Mouse (Mus musculus) R1 (cell line): ENCODE results near the gene Spcs2.

Source experiments
- DNase-seq: peaks from one replicate; pipeline ENCODE4 v3.0.0-alpha.2; 2018; ENCODE audit warnings: low read depth, low spot score

Gene Spcs2

GRCm38 (mm10) chr7:99863362-99863761, at the start of gene Spcs2:
TSS of gene Spcs2 (minus strand) at chr7:99863462.
- no peak for DNase-seq

- DNase-seq = no peak
Observed at GRCm38 (mm10) chr7:99911038-99911437, 47.8 kb upstream of the Spcs2 start.

GRCm38 (mm10) chr7:99907463-99907862, 44.2 kb upstream of the Spcs2 start:
- DNase-seq = no peak

GRCm38 (mm10) chr7:99906346-99906745, 43.1 kb upstream of the Spcs2 start:
- no peak for DNase-seq

- DNase-seq = no peak
Observed at GRCm38 (mm10) chr7:99904421-99905005, 41.3 kb upstream of the Spcs2 start.

GRCm38 (mm10) chr7:99902918-99903665, 39.8 kb upstream of the Spcs2 start:
- peak; percentile 20 for DNase-seq

GRCm38 (mm10) chr7:99902208-99902607, 38.9 kb upstream of the Spcs2 start:
- no peak for DNase-seq

GRCm38 (mm10) chr7:99896905-99897304, 33.6 kb upstream of the Spcs2 start:
- DNase-seq = no peak

- no peak for DNase-seq
Observed at GRCm38 (mm10) chr7:99894478-99894877, 31.2 kb upstream of the Spcs2 start.

- DNase-seq = no peak
Observed at GRCm38 (mm10) chr7:99893967-99894366, 30.7 kb upstream of the Spcs2 start.

- no peak for DNase-seq
Observed at GRCm38 (mm10) chr7:99892351-99892750, 29.1 kb upstream of the Spcs2 start.

- DNase-seq = no peak
Observed at GRCm38 (mm10) chr7:99891471-99891870, 28.2 kb upstream of the Spcs2 start.

- no peak for DNase-seq
Observed at GRCm38 (mm10) chr7:99890168-99890755, 27.0 kb upstream of the Spcs2 start.

GRCm38 (mm10) chr7:99889175-99889880, 26.1 kb upstream of the Spcs2 start:
- no peak for DNase-seq

GRCm38 (mm10) chr7:99887743-99888142, 24.5 kb upstream of the Spcs2 start:
- DNase-seq = no peak

- no peak for DNase-seq
Observed at GRCm38 (mm10) chr7:99887230-99887735, 24.0 kb upstream of the Spcs2 start.

GRCm38 (mm10) chr7:99878254-99878653, 15.0 kb upstream of the Spcs2 start:
- DNase-seq = no peak

- DNase-seq = peak; percentile 76
Observed at GRCm38 (mm10) chr7:99876345-99876744, 13.1 kb upstream of the Spcs2 start.

GRCm38 (mm10) chr7:99875891-99876290, 12.6 kb upstream of the Spcs2 start:
- no peak for DNase-seq

- no peak for DNase-seq
Observed at GRCm38 (mm10) chr7:99873965-99874364, 10.7 kb upstream of the Spcs2 start.

GRCm38 (mm10) chr7:99869296-99869695, 6.0 kb upstream of the Spcs2 start:
- no peak for DNase-seq

GRCm38 (mm10) chr7:99865219-99865618, 2.0 kb upstream of the Spcs2 start:
- DNase-seq = no peak
